Mouse (Mus musculus) ES-Bruce4 (cell line): Measurements from ENCODE around the gene Rrp12.

ENCODE experiments used
- CTCF ChIP-seq: IDR thresholded peaks from one replicate; pipeline ENCODE4 v1.8.1; 2011; ENCODE audit warnings: low read depth, low read length
- EP300 ChIP-seq: IDR thresholded peaks from 2 replicates; pipeline ENCODE4 v1.6.1; 2011; ENCODE audit warnings: low read depth, low read length; ENCODE audit not compliant: insufficient read depth

DNA sequence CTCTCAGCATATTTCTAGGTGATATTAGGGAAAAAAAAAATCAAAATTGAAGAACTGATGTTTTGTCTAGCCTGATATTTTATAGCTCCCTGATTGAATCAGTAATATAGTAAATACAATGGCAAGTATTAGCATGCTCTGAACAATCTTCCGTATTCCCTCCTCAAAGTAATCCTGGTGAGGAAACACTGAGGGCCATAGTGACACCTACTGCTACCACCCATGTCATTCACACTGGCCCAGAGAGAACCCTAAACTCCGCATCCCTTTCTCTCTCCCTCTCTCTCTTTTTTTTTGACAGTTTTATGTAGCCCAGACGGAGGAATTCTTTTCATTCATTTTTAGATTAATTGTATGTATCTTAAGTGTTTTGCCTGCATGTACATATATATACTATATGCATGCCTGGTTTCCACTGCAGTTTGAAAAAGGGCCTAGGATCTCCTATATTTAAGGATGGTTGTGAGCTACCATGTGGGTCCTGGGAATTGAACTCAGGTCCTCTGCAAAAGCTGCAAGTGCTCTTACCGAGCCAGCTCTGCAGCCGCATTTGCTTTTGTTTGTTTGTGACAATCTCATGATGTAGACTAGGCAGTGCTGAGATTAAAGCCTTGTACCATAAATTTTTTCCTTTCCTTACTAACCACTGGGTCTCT lies 24.6 kb upstream of the Rrp12 start:
- TF ChIP-seq CTCF, result no peak
- no peak for TF ChIP-seq EP300
